Mouse (Mus musculus): ENCODE data around the gene Ddx1. TPM values are rescaled to one million over a fixed set of nuclear protein-coding genes. Genes with fewer than 3 reads are reported as not detected.

Gene Ddx1
- total RNA-seq (2014; rRNA removed) (48.3 and 54.4 TPM in 2 replicates), polyA plus RNA-seq (2015; fragmentation: Nextera tagmentation; extraction: Ambion mirVana) (126 and 133 TPM in 2 replicates)

- 2% methylated on average over 53 of the region's 59 CpGs for WGBS
- no peaks in the 10 kb centered on the region for H3K9me3 ChIP-seq (ENCODE audit: low read length)
- H3K36me3 ChIP-seq (ENCODE audit: insufficient read depth, low read length) = no peaks in the 10 kb centered on the region; the same call in 1 of the 2 replicates
- H3K27me3 ChIP-seq (ENCODE audit: insufficient read depth, low read length) = no peaks in the 10 kb centered on the region
- ATAC-seq (ENCODE audit: low FRiP score) (peak; percentile 93), DNase-seq (ENCODE audit: low spot score) (peak; percentile 89)
- peak within 1 kb of the TSS; percentile 39 for H3K4me2 ChIP-seq (ENCODE audit: low read depth, low read length, poor library complexity, severe bottlenecking)
- peak within 1 kb of the TSS; percentile 78 for H3K27ac ChIP-seq (ENCODE audit: low read depth, low read length)
- peak within 1 kb of the TSS; percentile 81 for H3K9ac ChIP-seq (replicated peaks; ENCODE audit: low read length, poor library complexity, severe bottlenecking)
- H3K4me3 ChIP-seq (ENCODE audit: low read depth, low read length) = peak within 1 kb of the TSS; percentile 73
- H3K4me1 ChIP-seq (ENCODE audit: insufficient read depth, low read length) = peaks cover 3% of the 10 kb centered on the region; the same call in 1 of the 2 replicates
- TF ChIP-seq CTCF (IDR thresholded peaks at IDR 0.05) = no peak
Measured at GRCm38 (mm10) chr12:13248691-13249572, at the start of gene Ddx1. TSS of gene Ddx1 (minus strand) at chr12:13249213.

GRCm38 (mm10) chr12:13293421-13293881 is 44.4 kb upstream of the Ddx1 start:
- H3K36me3 ChIP-seq (ENCODE audit: insufficient read depth, low read length) = peaks cover 5% of the 10 kb centered on the region; the same call in 1 of the 2 replicates
- no peaks in the 10 kb centered on the region for H3K27me3 ChIP-seq (ENCODE audit: insufficient read depth, low read length)
- no peaks in the 10 kb centered on the region for H3K9me3 ChIP-seq (ENCODE audit: low read length)
- TF ChIP-seq CTCF (IDR thresholded peaks at IDR 0.05) = peak; percentile 77
- ATAC-seq (ENCODE audit: low FRiP score) (0 out of 2 replicates have a peak, but pooled peaks have one; percentile 41), DNase-seq (ENCODE audit: low spot score) (peak; percentile 73)
- WGBS = 57% methylated on average over 3 of the region's 3 CpGs
- H3K9ac ChIP-seq (replicated peaks; ENCODE audit: low read length, poor library complexity, severe bottlenecking) = no peak overlapping the region
- no peak overlapping the region for H3K4me3 ChIP-seq (ENCODE audit: low read depth, low read length)
- H3K4me1 ChIP-seq (ENCODE audit: insufficient read depth, low read length) = no peaks in the 10 kb centered on the region
- no peak overlapping the region for H3K27ac ChIP-seq (ENCODE audit: low read depth, low read length)
- H3K4me2 ChIP-seq (ENCODE audit: low read depth, low read length, poor library complexity, severe bottlenecking) = no peak overlapping the region

- H3K4me2 ChIP-seq (ENCODE audit: low read depth, low read length, poor library complexity, severe bottlenecking) = no peak overlapping the region
- H3K27me3 ChIP-seq (ENCODE audit: insufficient read depth, low read length) = no peaks in the 10 kb centered on the region
- DNase-seq (ENCODE audit: low spot score) = no peak
- H3K4me3 ChIP-seq (ENCODE audit: low read depth, low read length) = no peak overlapping the region
- H3K9me3 ChIP-seq (ENCODE audit: low read length) = no peaks in the 10 kb centered on the region
- H3K4me1 ChIP-seq (ENCODE audit: insufficient read depth, low read length) = no peaks in the 10 kb centered on the region
- peaks cover 5% of the 10 kb centered on the region; the same call in 1 of the 2 replicates for H3K36me3 ChIP-seq (ENCODE audit: insufficient read depth, low read length)
- no peak overlapping the region for H3K9ac ChIP-seq (replicated peaks; ENCODE audit: low read length, poor library complexity, severe bottlenecking)
- ATAC-seq (ENCODE audit: low FRiP score) = no peak
- H3K27ac ChIP-seq (ENCODE audit: low read depth, low read length) = no peak overlapping the region
- no peak for TF ChIP-seq CTCF (IDR thresholded peaks at IDR 0.05)
- 85% methylated on average over 2 of the region's 2 CpGs for WGBS
Measured at GRCm38 (mm10) chr12:13291453-13291852, 42.4 kb upstream of the Ddx1 start.

DNA sequence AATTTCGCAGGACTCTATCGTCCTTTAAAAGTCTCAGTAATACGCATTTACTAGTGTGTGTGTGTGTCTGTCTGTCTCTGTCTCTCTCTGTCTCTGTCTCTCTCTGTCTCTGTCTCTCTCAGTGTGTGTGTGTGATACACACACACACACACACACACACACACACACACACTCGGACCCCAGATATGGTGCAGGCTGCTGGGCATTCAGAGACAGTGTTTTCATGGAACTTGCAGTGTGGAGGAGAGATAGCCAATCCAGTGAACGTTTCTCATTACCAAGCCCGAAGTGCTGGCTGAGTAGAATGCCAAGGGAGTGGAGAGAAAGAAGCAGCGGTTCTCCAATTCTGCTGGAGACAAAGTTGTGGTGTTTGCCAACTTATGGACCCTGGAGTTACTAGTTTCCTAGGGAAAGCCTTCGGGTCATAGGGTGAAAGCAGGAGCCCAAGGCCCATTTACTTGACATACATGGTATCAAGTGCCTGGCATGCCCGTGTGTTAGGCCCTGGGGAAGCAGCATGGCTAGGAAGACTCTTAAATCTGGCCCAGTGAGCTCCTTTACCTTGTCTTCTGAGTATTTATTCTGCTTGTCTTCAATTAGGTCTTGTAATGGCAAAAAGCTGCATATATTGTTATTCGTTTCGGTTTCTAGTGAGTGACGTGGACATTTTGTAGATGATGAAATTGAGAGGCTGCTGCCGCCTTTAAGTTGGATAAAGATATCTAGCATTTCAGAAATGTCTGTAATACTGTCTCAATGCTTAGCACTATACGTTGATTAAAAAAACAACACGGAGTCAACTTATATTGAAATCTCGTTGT is 20.8 kb upstream of the Ddx1 start:
- Histone ChIP-seq H3K9me3 (ENCODE audit: low read length) (no peaks in the 10 kb centered on the region), H3K4me2 (ENCODE audit: low read depth, low read length, poor library complexity, severe bottlenecking) (peak overlapping the region; percentile 73), H3K4me1 (ENCODE audit: insufficient read depth, low read length) (peaks cover 4% of the 10 kb centered on the region; the same call in 1 of the 2 replicates), H3K4me3 (ENCODE audit: low read depth, low read length) (peak overlapping the region; percentile 69), H3K27me3 (ENCODE audit: insufficient read depth, low read length) (no peaks in the 10 kb centered on the region), H3K9ac (replicated peaks; ENCODE audit: low read length, poor library complexity, severe bottlenecking) (peak overlapping the region; percentile 80), H3K36me3 (ENCODE audit: insufficient read depth, low read length) (peaks cover 6% of the 10 kb centered on the region; the same call in 1 of the 2 replicates), H3K27ac (ENCODE audit: low read depth, low read length) (0 out of 2 replicates have a peak overlapping the region, but pooled peaks have one; percentile 67)
- WGBS = 47% methylated on average over 16 of the region's 16 CpGs
- no peak for TF ChIP-seq CTCF (IDR thresholded peaks at IDR 0.05)
- ATAC-seq (ENCODE audit: low FRiP score) = peak; percentile 32
- DNase-seq (ENCODE audit: low spot score) = no peak

DNA sequence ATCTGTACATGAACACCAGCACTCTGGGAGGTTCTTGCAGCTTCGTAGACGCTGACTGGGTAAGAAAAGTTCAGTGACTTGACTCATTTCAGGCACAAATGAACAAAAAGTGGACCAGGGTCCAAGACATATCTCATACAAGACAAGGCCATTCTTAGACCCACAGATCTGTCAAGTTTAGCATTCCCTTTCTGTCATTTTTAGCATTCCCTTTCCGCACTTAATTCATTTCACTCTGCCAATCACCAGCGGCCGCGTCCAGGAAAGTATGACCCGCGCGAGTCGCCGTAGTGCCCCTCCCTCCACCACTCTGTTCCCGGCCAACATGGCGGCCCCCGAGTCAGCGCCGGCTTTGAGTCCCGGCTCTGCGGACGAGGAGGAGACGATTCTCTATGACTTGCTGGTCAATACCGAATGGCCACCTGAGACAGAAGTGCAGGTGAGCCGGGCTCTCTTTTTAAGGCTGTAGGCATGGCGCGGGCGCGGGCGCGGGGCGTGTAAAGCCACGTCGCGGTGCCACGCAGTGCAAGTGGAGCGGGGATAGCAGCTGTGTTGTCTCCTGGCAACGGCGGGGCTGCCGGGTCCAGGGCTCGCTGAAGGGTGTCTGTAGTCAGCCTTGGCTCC is 19.9 kb upstream of the Ddx1 start, which contains the start of gene Nbas:
Nbas (plus strand) TSS at position 308 of the 624 bp plus-strand sequence.
- Histone ChIP-seq H3K4me1 (ENCODE audit: insufficient read depth, low read length) (peaks cover 4% of the 10 kb centered on the region; the same call in 1 of the 2 replicates), H3K4me3 (ENCODE audit: low read depth, low read length) (peak within 1 kb of the TSS; percentile 69), H3K4me2 (ENCODE audit: low read depth, low read length, poor library complexity, severe bottlenecking) (peak within 1 kb of the TSS; percentile 73), H3K9me3 (ENCODE audit: low read length) (no peaks in the 10 kb centered on the region), H3K36me3 (ENCODE audit: insufficient read depth, low read length) (0 out of 2 replicates have a peak, but pooled peaks cover 2% of the 10 kb centered on the region), H3K27me3 (ENCODE audit: insufficient read depth, low read length) (no peaks in the 10 kb centered on the region), H3K27ac (ENCODE audit: low read depth, low read length) (peak within 1 kb of the TSS; percentile 67), H3K9ac (replicated peaks; ENCODE audit: low read length, poor library complexity, severe bottlenecking) (peak within 1 kb of the TSS; percentile 80)
- WGBS = 3% methylated on average over 38 of the region's 38 CpGs
- no peak for TF ChIP-seq CTCF (IDR thresholded peaks at IDR 0.05)
- ATAC-seq (ENCODE audit: low FRiP score) (peak; percentile 95), DNase-seq (ENCODE audit: low spot score) (peak; percentile 74)

All from midbrain, postnatal 0 days (tissue).